ENCODE assay signal across 9 mouse cellular contexts in the genomic region with DNA sequence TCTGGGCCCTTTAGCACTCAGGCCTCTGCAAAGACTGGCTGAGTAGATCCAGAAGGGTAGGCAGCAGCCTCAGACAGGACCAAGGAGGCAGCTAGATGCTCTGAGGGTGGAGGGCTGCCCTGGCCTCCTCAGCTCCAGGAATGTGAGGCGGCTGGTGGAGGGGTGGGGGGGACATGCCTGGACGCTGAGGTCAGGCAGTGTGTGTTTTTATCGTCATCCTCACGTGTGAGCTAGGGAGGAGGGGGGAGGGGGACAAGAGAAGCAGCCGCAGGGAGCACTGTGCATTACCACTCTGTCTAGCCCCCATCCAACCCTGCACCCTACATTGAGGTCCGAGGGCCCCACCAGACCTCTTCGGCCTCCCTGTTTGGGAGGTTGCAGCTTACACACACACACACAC.
DNase-seq lines count a peak whose midpoint lies in the region; ATAC-seq and TF ChIP-seq lines count a peak whose summit lies in the region.
"Had no signal": no experiment of that assay in that cellular context is flagged by ENCODE, and none has a peak within 500 bp of the region (broad histone marks: within the 10 kb centered on the region; RNA-seq: fewer than 3 reads in every experiment).

No protein-coding gene starts in this region.

- H3K27me3 ChIP-seq in kidney, adult 2 months (replicated peaks; ENCODE audit: control insufficient read depth, insufficient read depth, low read length), result no peaks in the 10 kb centered on the region
- H3K27me3 ChIP-seq in intestine, embryonic 15.5 days (replicated peaks), result no peaks in the 10 kb centered on the region

- H3K4me1 ChIP-seq in kidney, adult 2 months (ENCODE audit: control insufficient read depth, insufficient read depth, low read length), result peaks cover 73% of the 10 kb centered on the region
- H3K4me1 ChIP-seq in intestine, embryonic 15.5 days (replicated peaks), result peaks cover 16% of the 10 kb centered on the region; the same call in 1 of the 2 replicates

- TF ChIP-seq CTCF in kidney, adult 2 months (conservative IDR thresholded peaks at IDR 0.05; ENCODE audit: insufficient read depth, insufficient read length, low read depth, low read length), result no peak

- no peak for TF ChIP-seq POLR2A in kidney, adult 2 months (IDR thresholded peaks at IDR 0.05; ENCODE audit: low read depth, low read length)

- no peaks in the 10 kb centered on the region for H3K36me3 ChIP-seq in kidney, adult 2 months (ENCODE audit: control insufficient read depth, insufficient read depth, low read length)
- no peaks in the 10 kb centered on the region for H3K36me3 ChIP-seq in intestine, embryonic 15.5 days

- no peak overlapping the region for H3K9ac ChIP-seq in intestine, embryonic 15.5 days

- H3K9me3 ChIP-seq in intestine, embryonic 15.5 days, result no peaks in the 10 kb centered on the region

- ATAC-seq in intestine, embryonic 15.5 days, result peak; percentile 81

- H3K4me3 ChIP-seq in kidney, adult 2 months (ENCODE audit: insufficient read depth, low read depth, low read length), result no peak overlapping the region
- H3K4me3 ChIP-seq in intestine, embryonic 15.5 days (replicated peaks), result no peak overlapping the region

- DNase-seq in kidney, adult 2 months, result no peak
- no peak for DNase-seq in kidney, postnatal 36 days
- DNase-seq in embryo, embryonic 9.5 days (ENCODE audit: extremely low spot score), result peak; percentile 62
- DNase-seq in retina, embryonic 14.5 days (ENCODE audit: low spot score), result peak; percentile 42
- no peak for DNase-seq in left cerebral cortex, adult 18-20 months (ENCODE audit: low spot score in 2 of 2)
- DNase-seq in cerebellum, adult 9-11 months, result no peak
- DNase-seq in adrenal gland, postnatal 36 days, result no peak
- DNase-seq: cerebellum, postnatal 14 days had no signal

- 36% methylated on average over 7 of the region's 7 CpGs for WGBS in kidney, adult 2 months
- WGBS in intestine, embryonic 15.5 days, result 22% methylated on average over 7 of the region's 7 CpGs

- no peak overlapping the region for H3K4me2 ChIP-seq in intestine, embryonic 15.5 days (replicated peaks)

- peak overlapping the region; percentile 49 for H3K27ac ChIP-seq in kidney, adult 2 months (ENCODE audit: insufficient read depth, low read depth, low read length)
- 0 out of 2 replicates have a peak overlapping the region, but pooled peaks have one; percentile 4 for H3K27ac ChIP-seq in intestine, embryonic 15.5 days

Comparison
In these comparisons a context has a peak if more than half of its experiments do, and no peak if none do; other contexts are left out.
1. DNase-seq: peak in embryo, embryonic 9.5 days (single experiment) and retina, embryonic 14.5 days (single experiment); none in kidney, adult 2 months (single experiment), kidney, postnatal 36 days (0 of 2), left cerebral cortex, adult 18-20 months (0 of 2), cerebellum, adult 9-11 months (single experiment) and adrenal gland, postnatal 36 days (0 of 2).